Mouse (Mus musculus): ENCODE data around the gene Ypel2.

DNA sequence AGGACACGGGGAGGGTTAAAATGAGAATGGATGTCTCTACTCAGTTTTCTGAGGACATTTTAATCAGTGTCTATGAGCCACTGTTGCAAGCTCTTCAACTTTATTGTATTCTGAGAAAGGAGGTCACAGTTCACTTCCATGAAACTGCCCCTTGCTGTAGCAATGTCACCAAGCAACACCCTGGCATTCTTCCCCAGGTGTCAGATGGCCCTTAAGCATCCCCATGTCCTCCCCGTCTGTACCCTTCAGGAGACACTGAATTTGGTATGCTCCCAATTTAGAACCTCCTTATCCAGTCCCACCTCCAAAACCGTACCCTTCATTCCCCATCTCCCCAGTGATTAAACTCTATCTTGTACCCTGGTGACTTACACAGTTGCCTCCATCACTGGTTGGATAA, 8.5 kb downstream of the Ypel2 start:
- no peak for TF ChIP-seq CTCF (IDR thresholded peaks at IDR 0.05; ENCODE audit: borderline replicate concordance, extremely low read depth, insufficient read depth, insufficient read length)
- no peak for TF ChIP-seq POLR2A (IDR thresholded peaks at IDR 0.05; ENCODE audit: borderline replicate concordance, extremely low read depth, insufficient read depth, insufficient read length, poor library complexity, severe bottlenecking)

Measured in brain, embryonic 14.5 days (tissue).